Mouse (Mus musculus) neutrophil, adult 5-6 weeks (primary cell): ENCODE results near the gene Uspl1. TPM values are rescaled to one million over a fixed set of nuclear protein-coding genes. Genes with fewer than 3 reads are reported as not detected.

Experiments used
- ATAC-seq: fragments of 151-379, 151-347 bp; 2 replicates; pipeline ENCODE4 v1.8.0; 2017; ENCODE audit warnings: mild to moderate bottlenecking, moderate TSS enrichment; ENCODE audit not compliant: insufficient number of reproducible peaks, poor library complexity, low FRiP score, severe bottlenecking; ENCODE audit errors: extremely low read depth
- total RNA-seq: library from RNA; stranded (forward); fragments of 200-1000 nt; gene quantifications from 2 replicates; pipeline ENCODE4 v1.2.3, GENCODE M21; 2017

Uspl1 gene
- total RNA-seq, 1 experiment from 2014 or later: 65.2 TPM

- no peak for ATAC-seq
Observed at GRCm38 (mm10) chr5:149164881-149165280, 19.3 kb upstream of the Uspl1 start.

DNA sequence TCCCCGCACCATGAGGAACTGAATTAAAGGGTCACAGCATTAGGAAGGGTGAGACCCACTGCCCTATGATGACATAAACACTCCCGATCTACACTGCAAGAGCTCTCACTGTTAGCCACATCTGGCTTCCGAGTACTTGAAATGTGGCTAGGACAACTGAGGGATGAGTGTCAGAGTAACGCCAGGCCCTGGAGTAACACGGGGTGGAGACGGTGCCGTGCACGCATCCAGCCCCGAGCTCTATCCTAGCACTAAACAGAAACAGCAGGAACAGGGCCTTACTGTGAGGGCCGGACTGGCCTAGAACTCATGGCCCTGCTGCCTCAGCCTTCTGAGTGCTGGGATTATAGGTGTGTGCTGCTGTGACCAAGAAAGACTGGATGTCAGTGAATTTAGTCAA is 18.1 kb upstream of the Uspl1 start:
- ATAC-seq: no peak

GRCm38 (mm10) chr5:149168051-149168450 is 16.1 kb upstream of the Uspl1 start:
- no peak for ATAC-seq

DNA sequence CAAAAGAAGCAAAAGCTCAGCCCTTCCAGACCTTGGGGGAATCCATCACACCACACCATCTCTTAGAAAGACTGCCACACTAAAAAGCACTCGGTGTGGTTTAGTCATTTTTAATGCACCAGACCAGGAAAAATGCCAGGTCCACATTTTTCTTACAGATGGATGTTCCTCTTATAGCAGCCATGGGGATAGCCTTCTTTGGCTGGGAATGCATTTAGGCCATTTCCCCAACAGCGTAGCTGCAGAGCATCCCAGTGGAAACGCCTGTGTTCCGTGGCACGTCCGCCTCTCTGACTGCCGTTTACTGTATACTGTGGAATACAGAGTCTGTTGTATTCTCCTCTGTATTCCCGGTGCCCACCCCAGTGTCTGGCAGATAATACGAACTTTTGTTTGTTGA is 15.3 kb upstream of the Uspl1 start:
- ATAC-seq: no peak

DNA sequence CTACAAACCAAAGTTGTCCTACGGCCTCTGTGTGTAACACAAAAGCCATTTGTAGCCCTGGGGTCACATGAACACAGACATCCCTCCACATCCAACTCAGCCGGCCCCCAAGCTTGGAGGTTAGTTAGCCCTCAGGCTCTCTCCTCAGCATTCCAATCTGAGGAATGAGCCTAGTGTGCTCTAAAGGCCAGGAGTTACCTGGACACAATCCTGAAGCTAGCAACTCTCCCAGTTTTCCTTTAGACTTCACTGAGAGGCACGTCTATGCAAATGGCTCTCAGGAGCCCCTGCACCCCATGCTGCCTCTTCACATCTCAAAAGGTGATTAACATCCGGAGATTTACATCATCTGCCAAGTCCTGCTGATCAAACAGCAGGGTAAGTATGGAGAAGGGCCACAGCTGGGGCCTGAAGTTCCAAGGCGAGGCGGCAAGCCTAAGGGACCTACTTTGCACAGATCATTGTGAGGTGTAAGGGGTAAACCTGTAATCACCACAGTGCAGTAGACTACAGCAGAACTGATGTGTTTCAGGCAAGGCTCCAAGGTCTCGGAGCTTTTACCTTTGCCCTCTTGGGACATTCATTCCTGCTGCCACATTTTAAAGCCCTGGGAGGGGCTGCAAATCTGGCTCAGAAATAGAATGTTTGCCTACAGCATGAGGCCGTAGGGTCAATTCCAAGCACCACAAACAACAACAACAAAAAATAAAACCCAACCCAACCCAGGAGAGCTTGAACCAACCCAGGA is 13.1 kb upstream of the Uspl1 start:
- no peak for ATAC-seq

- no peak for ATAC-seq
Observed at GRCm38 (mm10) chr5:149172246-149172645, 11.9 kb upstream of the Uspl1 start.

DNA sequence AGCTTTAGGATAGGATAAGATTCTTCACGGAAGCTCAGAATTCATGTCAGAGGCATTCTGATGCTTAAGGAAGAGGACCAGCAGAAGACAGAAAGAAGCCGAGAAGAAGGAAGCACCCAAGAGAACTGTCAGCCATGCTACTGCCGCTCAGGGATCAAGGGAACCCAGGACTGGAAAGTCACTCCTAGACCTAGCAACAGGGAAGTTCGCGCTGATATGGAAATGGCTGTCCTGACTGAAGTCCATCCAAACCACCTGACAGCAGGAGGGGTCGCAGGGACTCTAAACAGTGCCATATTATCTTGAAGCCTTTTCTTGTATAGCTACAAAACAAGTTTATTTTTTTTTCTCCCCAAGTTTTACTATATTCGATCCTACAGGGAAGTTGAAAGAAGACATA is 9.6 kb upstream of the Uspl1 start:
- no peak for ATAC-seq

- ATAC-seq: no peak
Observed at GRCm38 (mm10) chr5:149175736-149176135, 8.4 kb upstream of the Uspl1 start.

GRCm38 (mm10) chr5:149178095-149178494 is 6.1 kb upstream of the Uspl1 start:
- no peak for ATAC-seq

- no peak for ATAC-seq
Observed at GRCm38 (mm10) chr5:149179826-149180225, 4.3 kb upstream of the Uspl1 start.

GRCm38 (mm10) chr5:149182186-149182870 is 1.8 kb upstream of the Uspl1 start:
- no peak for ATAC-seq

DNA sequence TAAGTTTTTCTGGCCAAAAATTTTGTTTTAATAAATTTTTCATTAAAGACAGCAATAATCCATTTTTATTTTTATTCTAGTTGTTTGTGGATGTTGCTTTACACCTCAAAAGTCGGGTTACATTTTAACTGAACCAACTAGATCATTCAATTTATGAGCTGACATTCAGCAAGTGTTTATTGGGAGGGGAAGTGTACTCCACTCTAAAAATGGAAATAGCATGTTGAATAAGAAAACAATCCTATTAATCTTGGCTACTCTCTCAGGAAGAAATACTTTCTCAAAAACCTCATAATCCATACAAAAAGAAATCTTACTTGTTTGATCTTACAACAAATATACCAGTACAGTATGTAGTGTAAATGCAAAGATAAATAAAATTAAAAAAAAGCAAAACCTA is 1.0 kb upstream of the Uspl1 start:
- no peak for ATAC-seq

DNA sequence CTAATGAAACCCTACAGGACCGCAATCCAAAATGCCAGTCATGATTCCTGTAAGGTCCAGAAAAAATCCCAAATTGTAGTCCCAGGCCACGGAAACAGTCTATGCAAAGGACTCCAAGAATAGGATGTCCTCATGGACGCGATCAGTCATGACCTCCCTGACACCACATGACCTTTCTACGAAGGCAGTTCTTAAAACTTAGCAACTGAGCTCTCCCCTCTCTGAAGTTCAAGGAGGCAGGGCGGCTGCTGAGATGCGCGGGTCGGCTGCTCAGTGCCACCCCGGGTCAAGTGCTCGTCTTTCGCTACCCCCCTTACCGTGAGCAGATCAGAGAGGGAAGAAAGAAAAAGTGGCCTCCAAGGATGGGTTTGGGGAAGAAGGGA is 438 bp upstream of the Uspl1 start:
- ATAC-seq: peak; percentile 4; the same call in 1 of the 2 replicates

GRCm38 (mm10) chr5:149184844-149185186 is 665 bp downstream of the Uspl1 start:
- ATAC-seq: peak; percentile 17; the same call in 1 of the 2 replicates

- no peak for ATAC-seq
Observed at GRCm38 (mm10) chr5:149185806-149186205, 1.7 kb downstream of the Uspl1 start.

DNA sequence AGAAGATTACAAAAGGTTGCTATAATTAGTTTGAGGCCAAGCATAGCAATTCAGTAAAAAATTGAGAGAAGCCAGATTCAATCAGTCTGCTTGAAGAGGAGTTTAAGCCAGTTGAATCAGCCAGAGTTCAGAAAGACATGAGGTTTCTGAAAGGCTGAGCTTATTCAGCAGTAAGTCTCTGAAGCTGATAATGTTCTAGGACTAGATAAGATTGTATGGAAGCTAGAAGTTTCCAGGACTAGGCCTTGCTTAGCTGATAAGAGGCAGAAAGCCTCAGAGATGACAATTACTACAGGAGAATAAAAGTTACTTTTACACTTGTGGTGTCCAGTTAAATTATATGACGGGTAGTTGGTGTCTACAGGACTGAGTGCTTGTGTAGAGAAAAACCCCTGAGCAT is 6.0 kb downstream of the Uspl1 start:
- no peak for ATAC-seq

- no peak for ATAC-seq
Observed at GRCm38 (mm10) chr5:149196611-149197010, 12.5 kb downstream of the Uspl1 start.

DNA sequence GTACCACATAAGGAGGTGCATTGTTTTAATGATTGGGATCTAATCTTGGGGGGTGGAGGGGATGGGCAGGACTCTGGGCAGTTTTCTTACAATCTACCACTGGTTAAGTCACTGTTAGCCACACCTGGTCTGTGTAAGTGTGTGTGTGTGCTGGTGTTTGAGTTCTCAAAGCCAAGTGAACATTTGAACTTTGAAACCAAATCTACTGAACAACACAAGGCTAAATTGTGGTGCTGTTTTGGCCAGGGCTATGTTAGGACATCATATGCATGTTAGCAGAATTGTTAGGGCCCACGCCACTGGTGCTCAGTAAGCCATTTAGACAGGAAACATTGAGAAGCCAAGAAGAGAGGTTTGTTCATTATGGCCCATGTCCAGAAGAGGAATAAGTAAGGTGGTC is 14.6 kb downstream of the Uspl1 start:
- ATAC-seq: no peak

DNA sequence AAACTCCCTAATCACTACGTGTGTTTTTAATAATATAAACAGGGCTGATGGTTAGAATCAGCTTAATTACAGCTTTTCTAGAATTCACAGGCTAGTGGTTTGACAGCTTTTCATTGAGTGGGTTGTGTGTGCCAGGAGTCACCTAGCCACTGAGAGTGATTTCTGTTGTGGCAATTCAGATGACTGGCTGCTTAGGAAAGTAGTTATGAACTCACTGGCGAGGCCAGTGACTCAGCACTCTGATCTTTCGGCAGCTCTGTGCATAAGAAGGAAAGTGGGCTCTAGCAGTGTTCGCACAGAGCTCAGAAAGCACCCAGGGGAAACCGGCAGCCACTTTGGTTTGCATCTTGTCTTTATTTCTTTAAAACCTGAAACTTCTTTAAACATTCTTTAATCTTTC is 18.8 kb downstream of the Uspl1 start:
- ATAC-seq: no peak

- ATAC-seq: no peak
Observed at GRCm38 (mm10) chr5:149203796-149204375, 19.7 kb downstream of the Uspl1 start.
